Mouse (Mus musculus) yolk sac, embryonic 10.5 days (tissue): Measurements from ENCODE around the gene Rhot2.
A peak's percentile ranks its signal among the peaks of the same experiment; 100 is the strongest.

ENCODE experiments used
- DNase-seq: peaks from one replicate; pipeline ENCODE4 v3.0.0-alpha.2; 2017; ENCODE audit warnings: low spot score

Rhot2 gene

DNA sequence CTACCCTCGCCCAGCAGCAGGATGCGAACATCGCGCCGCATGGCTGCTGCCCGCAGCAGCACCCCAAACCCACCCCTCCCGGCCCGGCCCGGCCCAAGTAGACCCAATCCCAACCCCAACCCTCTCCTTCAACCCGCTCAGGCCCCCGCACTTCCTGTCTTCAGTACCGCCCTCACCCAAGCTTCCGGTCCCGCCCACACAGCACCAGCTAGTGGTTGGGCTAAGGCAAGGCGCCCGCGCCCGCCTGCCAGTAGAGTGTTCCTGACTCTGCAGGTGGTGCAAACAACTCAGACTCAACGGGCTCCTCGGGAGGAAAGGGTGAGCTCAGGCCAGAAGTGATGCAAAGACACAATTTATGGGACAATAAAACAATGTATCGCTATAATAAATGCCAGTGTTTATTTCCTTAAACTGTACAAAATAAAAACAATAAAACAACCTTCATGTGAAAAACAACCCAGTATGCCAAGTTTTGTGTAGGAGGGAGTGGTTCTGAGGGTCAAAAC is at the start of gene Rhot2:
Rhot2 (minus strand) TSS at position 456 of the 506 bp plus-strand sequence.
- peak; percentile 90 for DNase-seq

DNA sequence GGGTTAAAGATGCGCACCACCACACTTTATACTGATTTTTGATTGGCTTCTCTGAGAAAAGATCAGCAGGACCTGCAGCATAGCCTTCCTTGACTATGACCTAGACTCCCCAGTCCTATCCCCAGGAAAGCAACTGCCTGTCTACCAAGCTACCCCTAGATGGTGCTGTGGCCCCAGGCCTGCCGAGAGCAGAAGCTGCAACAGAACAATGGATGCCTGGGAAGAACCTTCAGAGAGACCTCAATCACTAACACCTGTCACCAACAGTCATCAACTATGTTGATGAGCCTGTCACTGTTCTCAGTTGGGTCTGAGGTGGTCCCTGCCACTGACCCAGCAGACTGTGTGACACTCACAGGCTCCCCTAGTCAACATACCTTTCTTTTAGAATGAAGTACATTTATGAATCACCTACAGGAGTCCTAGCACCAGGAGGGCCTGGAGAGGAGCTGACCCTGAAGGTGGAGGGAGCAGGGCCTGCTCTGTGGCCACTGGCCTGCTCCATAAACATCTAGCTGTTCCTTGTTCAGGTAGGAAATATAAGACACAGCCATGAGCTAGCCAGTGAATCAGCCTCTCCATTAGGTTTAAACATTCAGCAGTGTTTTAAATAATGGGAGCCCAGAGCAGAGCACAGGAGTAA is 49.4 kb upstream of the Rhot2 start:
- peak; percentile 66 for DNase-seq

DNA sequence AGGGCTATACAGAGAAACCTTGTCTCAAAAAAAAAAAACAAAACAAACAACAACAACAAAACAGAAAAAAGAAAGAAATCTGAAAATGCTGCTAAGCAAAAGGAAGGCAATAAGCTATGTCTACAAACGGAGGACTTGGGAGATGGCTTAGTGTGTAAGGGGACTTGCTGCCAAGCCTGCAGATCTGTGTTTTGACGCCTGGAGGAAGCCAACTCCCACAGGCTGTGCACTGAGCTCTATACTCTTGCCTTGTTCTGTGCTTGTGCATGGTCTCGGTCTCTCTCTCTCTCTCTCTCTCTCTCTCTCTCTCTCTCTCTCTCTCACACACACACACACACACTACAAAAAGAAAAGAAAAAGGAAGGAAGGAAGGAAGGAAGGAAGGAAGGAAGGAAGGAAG is 44.2 kb upstream of the Rhot2 start:
- no peak for DNase-seq

DNA sequence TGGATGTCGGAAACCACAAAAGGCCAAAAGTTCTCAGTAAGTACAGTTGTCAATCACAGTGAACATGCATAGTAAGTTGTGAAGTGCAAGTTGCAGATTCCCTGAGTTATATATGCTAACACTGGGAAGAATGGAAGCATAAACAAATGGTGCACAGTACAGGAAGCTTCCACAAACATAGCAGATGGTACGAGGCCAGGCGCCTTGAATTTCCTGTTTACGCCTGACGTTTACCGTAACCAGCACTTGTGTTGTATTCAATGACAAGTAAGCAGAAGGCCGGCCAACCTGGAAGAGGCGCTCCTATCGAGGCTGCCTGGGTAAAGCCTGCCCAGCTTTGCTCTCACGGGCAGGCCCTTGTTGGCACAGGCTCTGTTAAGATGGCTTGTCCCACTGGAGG is 42.8 kb upstream of the Rhot2 start:
- no peak for DNase-seq

DNA sequence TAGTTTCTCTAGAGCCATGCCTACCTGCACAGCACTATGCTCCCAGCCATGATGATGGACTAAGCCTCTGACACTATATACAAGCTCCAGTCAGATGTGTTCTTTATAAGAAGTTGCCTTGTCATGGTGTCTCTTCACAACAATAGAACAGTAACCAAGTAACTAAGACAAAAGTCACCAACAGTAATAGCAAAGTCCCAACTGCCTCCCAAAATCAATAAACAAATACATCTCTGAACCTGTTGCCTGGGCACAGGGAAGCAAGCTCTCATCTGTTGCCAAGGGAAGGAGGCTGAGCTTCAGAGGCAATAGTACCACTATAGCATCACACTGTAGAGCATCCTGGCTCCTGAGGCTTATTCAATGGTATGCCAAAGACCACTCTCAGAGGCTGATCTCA is 42.2 kb upstream of the Rhot2 start:
- DNase-seq: no peak

DNA sequence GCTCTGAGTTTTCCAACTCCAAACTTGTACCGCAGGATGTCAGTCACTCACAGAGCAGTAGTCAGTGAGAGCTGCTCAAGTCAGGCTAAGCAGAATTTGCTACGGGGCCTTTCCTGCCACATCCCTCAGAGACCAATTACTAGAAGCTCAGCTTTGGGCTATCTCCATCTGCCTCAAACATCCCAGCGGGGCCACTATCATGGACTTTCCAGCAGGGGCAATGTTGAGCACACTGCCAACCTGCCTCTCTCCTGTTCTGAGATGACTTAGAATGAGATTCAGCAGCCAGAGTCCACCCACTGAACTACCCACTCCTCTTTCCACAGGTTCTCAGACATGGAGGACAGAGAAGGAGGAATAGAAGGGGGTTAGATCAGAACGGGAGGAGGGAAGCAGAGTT is 41.0 kb upstream of the Rhot2 start:
- DNase-seq: no peak

DNA sequence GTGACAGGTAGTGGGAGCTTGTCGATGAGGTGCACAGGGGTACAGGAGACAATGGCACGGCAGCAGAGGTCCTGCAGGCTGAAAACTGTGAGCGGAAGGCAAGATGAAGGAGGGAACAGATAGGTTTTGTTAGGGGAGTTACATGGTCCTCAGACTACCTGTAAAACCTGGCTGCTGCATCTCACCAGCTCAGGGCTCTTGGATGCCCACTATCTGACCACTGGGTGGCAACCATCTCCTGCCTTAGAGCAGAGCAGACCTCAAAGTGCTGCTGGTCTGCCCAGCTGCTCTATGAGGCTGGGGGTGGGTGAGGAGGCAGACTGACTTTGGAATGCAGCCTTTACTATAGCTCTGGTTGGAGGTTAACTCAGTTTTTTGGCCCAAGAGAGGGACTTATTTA is 39.2 kb upstream of the Rhot2 start:
- DNase-seq: no peak

DNA sequence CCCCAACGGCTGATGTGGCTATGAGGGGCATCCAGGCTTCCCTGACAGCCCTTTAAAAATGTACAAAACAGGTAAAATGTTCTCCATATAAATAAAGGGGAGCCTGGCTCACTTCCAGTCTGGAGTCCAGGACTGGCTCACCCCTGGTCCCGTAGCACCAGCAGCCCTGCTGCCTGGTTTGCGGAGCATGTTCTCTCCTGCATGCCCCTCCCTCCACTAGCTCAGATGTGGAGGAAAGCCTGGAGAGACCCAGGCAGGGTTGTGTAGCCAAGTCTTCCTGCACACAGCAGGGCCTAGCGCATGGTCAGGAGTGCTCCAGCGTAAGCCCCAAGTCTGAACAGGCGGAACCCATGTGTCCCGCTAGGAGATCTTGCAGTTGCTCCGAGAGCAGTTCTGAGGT is 38.6 kb upstream of the Rhot2 start:
- DNase-seq: no peak

DNA sequence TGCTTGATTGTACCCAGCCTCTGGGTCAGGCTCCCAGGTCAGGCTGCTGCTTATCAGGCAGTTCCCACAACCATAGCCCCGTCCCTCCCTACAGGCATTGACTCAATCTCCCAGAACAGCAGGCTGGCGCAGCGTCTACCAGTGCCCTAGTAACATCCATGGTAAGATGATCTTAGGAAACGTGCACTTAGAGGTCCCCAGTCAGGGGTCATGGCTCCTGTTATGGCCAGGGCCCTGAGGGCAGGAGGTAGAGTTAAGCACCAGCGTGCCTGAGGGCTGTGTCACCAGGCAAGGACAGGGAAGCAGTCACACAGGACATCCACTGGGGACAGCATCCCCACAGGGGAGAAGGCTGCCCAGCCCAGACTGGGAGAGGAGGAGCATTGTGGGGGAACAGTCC is 37.7 kb upstream of the Rhot2 start:
- no peak for DNase-seq

DNA sequence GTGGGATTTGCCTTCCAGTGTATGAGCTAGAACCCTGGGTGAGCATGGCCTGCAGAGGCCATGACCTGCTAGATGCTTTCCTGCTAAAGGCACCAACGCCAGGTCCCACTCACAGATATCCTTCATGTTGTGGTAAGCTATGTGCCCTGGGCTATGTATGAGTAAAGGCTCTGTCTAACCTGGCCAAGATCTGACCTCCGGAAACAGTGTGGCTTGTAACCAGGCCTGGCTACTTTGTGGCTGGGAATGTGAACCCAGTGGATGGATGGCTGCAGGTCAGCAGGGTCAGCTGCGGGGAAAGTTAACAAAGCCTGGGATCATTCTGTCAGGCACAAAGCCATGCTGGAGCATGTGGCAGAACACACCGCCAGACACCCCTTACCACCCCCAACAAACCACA is 37.0 kb upstream of the Rhot2 start:
- peak; percentile 57 for DNase-seq

DNA sequence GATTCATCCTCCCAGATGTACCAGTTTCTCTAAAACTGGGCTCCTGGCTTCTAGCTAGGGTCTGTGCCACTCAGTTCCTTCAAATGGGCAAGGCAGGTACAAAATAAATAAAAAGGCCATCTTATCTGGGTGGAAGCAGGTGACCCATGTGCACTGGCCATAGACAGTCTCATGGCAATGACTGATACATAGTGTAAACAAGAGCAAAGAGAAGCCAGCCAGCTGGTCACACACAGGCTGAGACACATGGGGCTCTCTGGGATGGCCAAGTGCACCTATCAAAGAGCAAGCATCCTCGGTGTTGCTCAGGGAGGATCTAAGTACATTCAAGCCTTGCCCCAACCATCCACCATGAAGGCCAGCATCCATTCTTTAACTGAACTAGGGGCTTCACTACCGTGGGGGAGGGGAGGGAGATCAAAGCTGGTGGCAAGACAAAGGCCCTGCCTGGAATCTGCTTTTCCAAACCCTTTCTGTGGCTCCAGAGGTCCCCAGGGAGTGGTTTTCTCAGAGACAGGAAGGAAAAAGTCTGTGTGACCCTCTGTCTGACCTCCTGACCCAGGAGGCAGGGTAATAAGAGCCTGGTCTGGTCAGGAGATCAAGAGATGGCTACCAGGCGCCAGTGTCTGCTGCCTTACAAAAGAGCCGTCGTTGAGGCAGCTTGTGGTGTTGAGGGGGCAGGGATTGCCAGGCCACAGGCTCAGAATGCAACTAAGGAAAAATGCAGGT is 36.4 kb upstream of the Rhot2 start:
- peak; percentile 81 for DNase-seq

DNA sequence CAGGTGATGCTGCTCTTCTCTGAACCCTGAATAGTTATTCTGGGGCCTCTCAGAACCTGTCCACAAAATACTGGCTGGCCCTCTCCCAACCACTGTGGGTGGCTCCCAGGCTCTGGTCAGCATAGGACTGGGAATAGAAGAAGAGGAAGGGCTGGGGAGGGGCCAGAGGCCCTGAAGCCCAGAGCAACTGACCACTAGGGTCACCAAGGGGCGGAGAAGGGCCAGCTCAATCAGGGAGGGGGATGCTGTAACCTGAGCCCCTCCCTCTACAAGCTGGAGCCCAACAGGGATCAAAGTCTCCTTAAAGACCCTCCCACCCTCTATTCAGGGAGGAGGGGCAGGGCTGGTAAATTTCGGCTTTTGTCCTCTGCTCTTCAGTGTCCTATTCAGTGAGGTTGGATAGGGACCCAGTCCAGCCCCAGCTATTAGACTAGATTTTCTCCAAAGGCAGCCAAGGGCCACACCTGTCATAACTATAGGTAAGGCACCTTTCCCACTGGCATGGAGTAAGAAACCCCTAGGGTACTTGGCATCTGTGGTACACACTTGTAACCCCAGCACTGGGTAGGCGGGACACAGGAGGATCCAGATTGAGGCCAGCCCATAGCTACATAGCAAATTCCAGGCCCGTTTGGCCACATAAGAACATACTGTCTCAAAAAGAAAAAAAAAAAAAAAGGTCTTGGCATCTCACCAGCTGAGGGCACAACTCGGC is 35.7 kb upstream of the Rhot2 start, which contains the start of gene Wfikkn1:
Wfikkn1 (minus strand) TSS at position 663 of the 715 bp plus-strand sequence.
- peak; percentile 77 for DNase-seq

DNA sequence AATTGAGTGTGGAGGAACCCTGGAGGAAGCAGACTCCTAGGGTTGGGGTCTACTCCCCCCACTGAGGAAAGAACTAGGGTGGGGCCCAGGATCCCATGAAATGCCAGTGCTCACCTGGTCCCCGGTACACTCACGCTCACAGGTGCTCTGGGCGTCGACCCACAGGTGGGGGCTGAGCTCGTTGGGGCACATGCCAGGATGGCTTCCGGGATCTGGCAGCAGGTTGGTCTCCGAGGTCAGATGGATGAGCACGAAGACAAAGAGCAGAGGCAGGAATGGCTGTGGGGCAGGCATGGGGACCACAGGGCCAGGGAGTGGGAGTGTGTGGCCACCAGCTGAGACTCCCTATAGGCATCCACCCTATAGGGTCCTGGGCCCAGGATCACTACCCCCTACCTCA is 35.1 kb upstream of the Rhot2 start:
- no peak for DNase-seq

DNA sequence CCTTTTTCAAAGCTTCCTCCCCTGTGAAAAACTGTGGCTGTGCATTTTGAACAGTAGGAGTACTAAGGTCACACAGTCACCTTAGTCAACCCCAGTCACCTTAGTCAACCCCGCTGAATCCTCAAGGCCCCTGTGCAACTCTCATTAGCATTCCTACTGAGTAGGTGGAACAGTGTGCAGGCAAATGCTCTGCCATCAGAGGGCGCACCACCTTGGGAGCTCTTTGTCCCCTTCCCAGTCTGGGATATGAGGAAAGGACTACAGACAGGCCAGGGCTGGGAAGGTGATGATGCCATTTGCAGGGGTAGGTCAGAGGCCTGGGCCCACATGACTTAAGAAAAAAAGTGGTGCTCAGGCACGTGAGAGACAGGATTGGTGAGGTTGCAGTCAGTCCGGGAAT is 34.6 kb upstream of the Rhot2 start:
- no peak for DNase-seq

DNA sequence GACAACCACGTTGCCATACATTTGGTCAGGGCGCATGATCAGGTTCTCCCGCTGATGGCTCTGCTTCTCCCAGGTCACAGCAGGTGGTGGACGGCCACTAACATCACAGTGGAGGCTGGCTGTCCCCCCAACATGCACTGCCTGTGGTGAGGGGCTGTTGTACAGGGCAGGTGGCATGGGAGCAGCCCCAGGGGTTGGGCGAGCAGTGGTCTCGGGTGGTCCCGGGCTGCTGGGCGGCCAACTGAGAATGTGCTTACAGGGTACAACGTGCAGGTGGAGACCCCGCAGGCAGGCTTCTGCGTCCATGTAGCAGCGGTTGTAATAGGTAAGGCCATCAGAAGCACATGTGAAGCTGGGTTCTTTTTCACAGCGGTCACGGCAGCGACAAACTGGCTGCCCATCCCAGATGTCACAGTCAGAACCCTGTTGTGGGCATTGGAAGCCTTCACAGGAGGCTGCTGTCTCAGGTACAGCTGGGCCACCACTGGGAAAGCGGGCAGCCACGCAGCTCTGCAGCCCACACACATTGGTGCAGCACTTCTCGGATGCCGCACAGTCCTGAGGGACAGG is 34.0 kb upstream of the Rhot2 start:
- DNase-seq: no peak

DNA sequence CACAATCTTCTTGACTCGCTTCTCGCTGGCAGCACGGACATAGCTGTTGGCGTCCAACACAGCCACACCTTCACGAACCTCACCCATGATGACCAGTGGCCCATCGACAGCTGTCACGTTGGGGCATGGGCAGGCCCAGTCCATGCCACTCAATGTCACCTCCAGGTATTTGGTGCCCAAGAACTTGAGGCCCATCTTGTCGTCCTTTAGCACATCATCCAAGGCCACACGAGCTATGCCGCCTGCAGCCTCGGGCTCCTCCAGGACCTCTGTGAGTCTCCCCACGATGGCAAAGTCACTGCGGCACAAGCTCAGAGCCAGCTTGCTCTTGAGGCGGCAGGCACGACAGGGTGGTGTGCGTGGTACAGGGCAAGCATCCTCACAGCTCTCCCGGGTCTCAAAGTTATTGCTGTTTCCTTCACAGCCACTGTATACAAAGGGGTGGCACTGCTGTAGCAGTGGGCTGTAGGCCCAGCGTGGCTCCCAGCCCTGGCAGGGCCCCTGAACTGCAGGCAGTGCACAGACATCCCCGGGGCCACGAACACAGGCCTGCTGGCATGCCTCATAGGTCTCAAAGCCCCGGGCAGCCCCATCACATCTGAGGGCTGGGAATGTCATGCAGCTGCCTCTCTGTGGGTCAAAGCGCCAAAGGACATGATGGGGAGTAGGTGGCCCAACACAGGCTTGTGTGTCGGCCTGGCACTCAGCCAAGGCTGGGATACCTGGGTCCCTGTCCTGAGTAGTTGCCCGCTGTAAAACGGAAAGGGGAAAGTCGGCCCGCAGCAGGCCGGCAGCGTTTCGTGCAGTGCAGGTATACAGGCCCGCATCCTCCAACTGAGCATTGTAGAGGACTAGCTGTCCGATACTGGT is 33.3 kb upstream of the Rhot2 start:
- no peak for DNase-seq

DNA sequence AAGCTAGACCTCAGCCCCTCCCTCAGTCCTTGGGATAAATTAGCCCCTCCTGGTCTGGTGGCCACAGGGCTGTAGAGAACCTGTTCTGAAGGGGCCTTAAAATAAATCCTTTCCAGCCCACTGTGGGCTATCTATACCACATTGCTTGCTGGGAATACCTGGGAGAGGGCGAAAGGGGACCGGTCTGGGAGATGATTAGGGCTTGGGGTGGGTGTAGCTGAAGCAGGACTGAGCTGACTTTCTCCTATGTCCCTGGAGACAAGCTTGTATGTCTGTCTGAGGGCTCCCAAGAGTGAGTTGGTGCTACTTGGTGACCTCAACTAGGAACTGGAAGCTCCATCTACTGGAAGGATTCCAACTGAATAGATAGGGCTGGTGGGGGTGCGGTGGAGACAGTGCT is 32.4 kb upstream of the Rhot2 start:
- no peak for DNase-seq

DNA sequence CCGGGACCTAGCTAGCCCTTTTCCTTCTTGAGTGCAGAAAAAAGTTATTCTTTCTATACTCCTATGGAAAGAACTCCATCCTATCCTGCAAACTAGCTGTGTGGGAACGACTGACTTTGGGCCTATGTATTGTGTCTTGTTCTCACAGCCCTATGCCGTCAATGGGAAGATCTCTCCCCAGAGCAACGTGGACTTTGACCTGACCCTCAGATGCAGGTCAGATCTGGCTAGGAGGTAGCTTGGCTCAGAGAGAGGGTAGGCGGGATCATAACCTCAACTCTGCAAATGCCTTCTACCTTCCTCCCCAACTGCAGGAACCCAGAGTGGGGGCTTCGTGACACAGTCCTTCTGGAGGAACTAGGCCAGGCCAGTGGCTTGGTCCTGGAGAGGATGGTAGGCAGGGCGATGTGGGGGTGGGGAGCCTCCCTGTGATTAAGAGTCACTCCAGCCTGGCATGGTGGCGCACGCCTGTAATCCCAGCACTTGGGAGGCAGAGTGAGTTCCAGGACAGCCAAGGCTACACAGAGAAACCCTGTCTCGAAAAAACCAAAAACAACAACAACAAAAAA is 31.8 kb upstream of the Rhot2 start:
- DNase-seq: peak; percentile 76

DNA sequence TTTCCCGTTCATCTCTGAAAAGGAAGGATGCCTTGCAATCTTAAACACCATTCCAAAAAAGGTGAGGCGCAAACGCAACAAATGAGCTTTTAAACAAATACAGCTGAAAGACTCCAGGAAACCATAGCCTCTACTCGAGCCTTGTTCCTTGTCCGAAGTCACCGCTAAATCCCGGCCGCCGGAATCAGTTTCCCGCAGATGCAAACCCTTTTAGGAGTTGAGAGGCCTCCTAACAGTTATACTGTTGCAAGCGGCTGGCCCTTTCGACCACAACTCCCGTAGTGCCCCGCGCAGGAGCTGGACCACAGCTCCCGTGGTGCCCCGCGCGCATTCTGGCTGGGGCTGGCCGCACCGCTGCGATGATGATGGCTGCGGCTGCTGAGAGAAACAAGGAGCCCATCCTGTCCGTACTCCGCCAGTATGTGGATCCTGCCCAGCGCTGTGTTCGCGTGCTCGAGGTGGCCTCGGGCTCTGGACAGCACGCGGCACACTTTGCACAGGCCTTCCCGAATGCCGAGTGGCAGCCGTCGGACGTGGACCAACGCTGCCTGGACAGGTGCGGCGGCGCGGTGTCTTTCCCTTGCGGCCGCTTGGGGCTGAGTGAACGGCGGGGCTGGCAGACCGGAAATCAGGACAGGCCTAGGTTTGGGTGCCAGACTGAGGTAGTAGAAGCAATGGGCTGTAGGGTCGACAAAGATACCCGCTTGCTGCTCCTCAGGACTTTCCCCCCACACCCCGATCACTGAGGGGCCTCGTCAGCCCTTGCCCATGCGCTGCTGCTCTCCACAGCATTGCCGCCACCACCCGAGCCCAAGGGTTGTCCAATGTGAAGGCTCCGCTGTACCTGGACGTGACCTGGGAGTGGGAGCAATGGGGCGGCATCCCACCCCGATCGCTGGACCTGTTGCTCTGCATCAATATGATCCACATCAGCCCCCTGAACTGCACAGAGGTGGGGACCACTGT is 30.8 kb upstream of the Rhot2 start:
- peak; percentile 92 for DNase-seq

DNA sequence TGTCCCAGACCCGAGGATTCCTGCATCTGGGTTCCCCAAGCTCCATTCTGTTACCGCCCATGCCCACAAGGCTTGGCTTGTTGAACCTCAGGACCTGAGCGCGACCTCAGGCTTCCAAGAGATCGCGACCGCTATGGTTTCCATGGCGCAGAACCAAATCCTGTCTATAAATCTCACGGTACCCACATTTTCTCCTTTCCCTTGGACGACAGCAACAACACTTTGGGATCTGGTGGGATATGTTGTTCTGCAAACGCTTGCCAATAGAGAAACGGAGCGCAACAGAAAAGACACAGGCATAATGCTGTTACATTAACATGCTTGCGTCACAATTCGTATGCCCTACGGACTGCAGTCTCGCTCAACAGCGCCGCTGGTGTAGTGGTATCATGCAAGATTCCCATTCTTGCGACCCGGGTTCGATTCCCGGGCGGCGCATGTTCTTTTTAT is 30.1 kb upstream of the Rhot2 start, which contains the start of gene Mettl26:
Mettl26 (plus strand) TSS at position 354 of the 450 bp plus-strand sequence.
- peak; percentile 94 for DNase-seq
